In the genomic region with DNA sequence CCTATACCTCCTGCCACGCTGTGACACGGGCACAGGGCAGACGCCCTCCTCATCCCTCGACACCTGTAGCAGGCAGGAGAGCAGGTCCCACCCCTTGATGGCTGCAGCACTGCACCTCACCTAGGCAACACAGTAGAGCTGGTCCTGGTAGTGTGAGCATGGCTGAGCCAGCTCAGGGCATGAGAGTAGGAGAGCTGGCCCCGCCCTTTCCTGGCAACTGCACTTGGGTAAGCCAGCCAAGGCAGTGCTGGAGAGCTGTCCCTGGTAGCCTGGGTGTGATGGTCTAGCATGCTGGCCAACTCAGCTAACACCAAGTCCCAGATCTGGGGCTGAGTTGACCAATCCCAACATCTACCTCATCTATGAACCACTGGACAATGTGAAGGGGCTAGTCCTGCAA, we compare ENCODE assay signal across 8 mouse cellular contexts. TPM values are rescaled to one million over a fixed set of nuclear protein-coding genes. Genes with fewer than 3 reads are reported as not detected.
DNase-seq lines count a peak whose midpoint lies in the region; ATAC-seq and TF ChIP-seq lines count a peak whose summit lies in the region.

No protein-coding gene starts in this region.

- H3K4me3 ChIP-seq in kidney, adult 2 months (ENCODE audit: insufficient read depth, low read depth, low read length) = no peak overlapping the region
- H3K4me3 ChIP-seq in kidney, embryonic 14.5 days (ENCODE audit: low read length) = no peak overlapping the region
- H3K4me3 ChIP-seq in heart, postnatal 0 days (ENCODE audit: low read depth, low read length) = no peak overlapping the region

- no peak overlapping the region for H3K27ac ChIP-seq in kidney, adult 2 months (ENCODE audit: insufficient read depth, low read depth, low read length)
- H3K27ac ChIP-seq in kidney, embryonic 14.5 days (ENCODE audit: low read depth, low read length) = no peak overlapping the region
- no peak overlapping the region for H3K27ac ChIP-seq in heart, postnatal 0 days (ENCODE audit: low read depth)

- no peaks in the 10 kb centered on the region for H3K9me3 ChIP-seq in kidney, embryonic 14.5 days (ENCODE audit: control insufficient read depth, low read length)
- H3K9me3 ChIP-seq in heart, postnatal 0 days (replicated peaks; ENCODE audit: control insufficient read depth, low read length) = no peaks in the 10 kb centered on the region

- no peaks in the 10 kb centered on the region; the same call in 1 of the 2 replicates for H3K36me3 ChIP-seq in kidney, adult 2 months (ENCODE audit: control insufficient read depth, insufficient read depth, low read length)
- H3K36me3 ChIP-seq in kidney, embryonic 14.5 days (ENCODE audit: control insufficient read depth, insufficient read depth, low read length) = no peaks in the 10 kb centered on the region
- H3K36me3 ChIP-seq in heart, postnatal 0 days (replicated peaks; ENCODE audit: control insufficient read depth, insufficient read depth, low read length) = no peaks in the 10 kb centered on the region

- WGBS in kidney, adult 2 months = 91% methylated on average over 5 of the region's 5 CpGs
- WGBS in kidney, embryonic 14.5 days = 89% methylated on average over 5 of the region's 5 CpGs
- 88% methylated on average over 5 of the region's 5 CpGs for WGBS in heart, postnatal 0 days

- no peaks in the 10 kb centered on the region for H3K27me3 ChIP-seq in kidney, adult 2 months (replicated peaks; ENCODE audit: control insufficient read depth, insufficient read depth, low read length)
- no peaks in the 10 kb centered on the region for H3K27me3 ChIP-seq in kidney, embryonic 14.5 days (ENCODE audit: control insufficient read depth, insufficient read depth, low read length)
- no peaks in the 10 kb centered on the region for H3K27me3 ChIP-seq in heart, postnatal 0 days (ENCODE audit: control insufficient read depth, insufficient read depth, low read length)

- TF ChIP-seq POLR2A in kidney, adult 2 months (IDR thresholded peaks at IDR 0.05; ENCODE audit: low read depth, low read length) = no peak

- no peak overlapping the region for H3K4me2 ChIP-seq in kidney, embryonic 14.5 days (replicated peaks; ENCODE audit: low read depth, low read length)
- no peak overlapping the region for H3K4me2 ChIP-seq in heart, postnatal 0 days (ENCODE audit: low read depth, low read length)

- no peak for TF ChIP-seq CTCF in kidney, adult 2 months (conservative IDR thresholded peaks at IDR 0.05; ENCODE audit: insufficient read depth, insufficient read length, low read depth, low read length)
- TF ChIP-seq CTCF in heart, postnatal 0 days (IDR thresholded peaks at IDR 0.05; ENCODE audit: low read depth) = no peak

- H3K4me1 ChIP-seq in kidney, adult 2 months (ENCODE audit: control insufficient read depth, insufficient read depth, low read length) = no peaks in the 10 kb centered on the region; the same call in 1 of the 2 replicates
- H3K4me1 ChIP-seq in kidney, embryonic 14.5 days (ENCODE audit: control insufficient read depth, insufficient read depth, low read length) = no peaks in the 10 kb centered on the region
- no peaks in the 10 kb centered on the region for H3K4me1 ChIP-seq in heart, postnatal 0 days (ENCODE audit: control insufficient read depth, insufficient read depth)

- H3K9ac ChIP-seq in kidney, embryonic 14.5 days (ENCODE audit: low read depth, low read length) = no peak overlapping the region
- H3K9ac ChIP-seq in heart, postnatal 0 days (replicated peaks; ENCODE audit: low read depth, low read length) = no peak overlapping the region

- no peak for ATAC-seq in kidney, embryonic 14.5 days (ENCODE audit: low FRiP score, low TSS enrichment)
- 0 out of 2 replicates have a peak, but pooled peaks have one; percentile 58 for ATAC-seq in heart, postnatal 0 days (ENCODE audit: insufficient read depth, low read depth)

- TF ChIP-seq EP300 in heart, postnatal 0 days (IDR thresholded peaks at IDR 0.05; ENCODE audit: low read depth) = no peak

- peak; percentile 64 for DNase-seq in kidney, adult 2 months
- peak; percentile 47 to 56 for DNase-seq in adrenal gland, postnatal 36 days
- no peak for DNase-seq in heart, postnatal 0 days (ENCODE audit: low spot score)
- peak; percentile 8 for DNase-seq in lung, postnatal 14 days
- no peak for DNase-seq in frontal cortex, postnatal 36 days (ENCODE audit: low spot score in 2 of 2)
- no peak for DNase-seq in urinary bladder, postnatal 25 days (ENCODE audit: low spot score)
- no peak for DNase-seq in B cell, adult 2 months

RNA-seq across cellular contexts. Expression of gene Tbc1d5, which starts 19.9 kb away (rescaled TPM):
- 11.2 and 11.7 TPM in 2 replicates for polyA plus RNA-seq in kidney, adult 2 months (2012; rRNA removed)
- 8.8 and 12.2 TPM in 2 replicates for polyA plus RNA-seq in kidney, embryonic 14.5 days (2014; fragmentation: Nextera tagmentation; extraction: Ambion mirVana)
- 10 to 100 TPM; 21.7 to 21.8 TPM for total RNA-seq in adrenal gland, postnatal 36 days (2021)
- total RNA-seq in heart, postnatal 0 days (2014; rRNA removed; ENCODE audit: low replicate concordance) = 16.4 and 40.9 TPM in 2 replicates
- polyA plus RNA-seq in heart, postnatal 0 days (2015; fragmentation: Nextera tagmentation; extraction: Ambion mirVana) = 4.9 and 5.4 TPM in 2 replicates

Comparison
In these comparisons a context has a peak if more than half of its experiments do, and no peak if none do; other contexts are left out.
1. DNase-seq: peak in kidney, adult 2 months (single experiment), adrenal gland, postnatal 36 days (2 of 2) and lung, postnatal 14 days (single experiment); none in heart, postnatal 0 days (single experiment), frontal cortex, postnatal 36 days (0 of 2), urinary bladder, postnatal 25 days (single experiment) and B cell, adult 2 months (0 of 2).